Mouse (Mus musculus) heart, postnatal 0 days (tissue): ENCODE results near the gene Selenom.

Experiments
- CTCF ChIP-seq: IDR thresholded peaks from 2 replicates; pipeline ENCODE4 v1.5.1; 2016; ENCODE audit warnings: antibody characterized with exemption, control low read depth, low read depth
- EP300 ChIP-seq: IDR thresholded peaks from 2 replicates; pipeline ENCODE4 v1.6.1; 2016; ENCODE audit warnings: antibody characterized with exemption, low read depth

DNA sequence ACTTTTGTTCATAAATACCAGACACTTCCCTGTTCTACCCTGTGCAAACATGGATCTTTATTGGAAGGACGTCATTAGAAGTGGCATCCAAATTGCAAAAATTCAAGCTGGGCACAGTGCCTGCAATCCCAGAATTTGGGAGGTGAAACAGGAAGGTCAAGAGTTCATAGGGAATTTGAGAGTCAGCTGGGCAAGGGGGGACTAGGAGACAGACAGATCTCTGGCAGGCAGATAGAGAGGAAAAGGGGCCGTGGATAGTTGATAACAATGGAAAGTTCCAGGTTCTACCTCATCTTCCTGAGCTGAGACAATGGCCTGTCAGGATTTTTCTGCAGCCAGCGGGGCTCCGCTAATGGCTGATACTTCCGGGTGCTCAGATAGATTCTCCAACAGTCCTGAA lies 35.3 kb downstream of the Selenom start:
- no peak for TF ChIP-seq CTCF
- TF ChIP-seq EP300: no peak
